Mouse (Mus musculus): ENCODE data around the gene Itpr2. TPM values are rescaled to one million over a fixed set of nuclear protein-coding genes. Genes with fewer than 3 reads are reported as not detected.

Gene Itpr2
- polyA plus RNA-seq (2016; fragmentation: Nextera tagmentation; extraction: Ambion mirVana), result 3.2 and 4.1 TPM in 2 replicates

- peaks cover 52% of the 10 kb centered on the region for H3K27me3 ChIP-seq (ENCODE audit: poor library complexity, severe bottlenecking)
- peak within 1 kb of the TSS; percentile 78 for H3K27ac ChIP-seq
- H3K4me3 ChIP-seq, result peak within 1 kb of the TSS; percentile 79
- peak; percentile 73 for DNase-seq (ENCODE audit: extremely low spot score, low spot score)
- H3K36me3 ChIP-seq (replicated peaks), result no peaks in the 10 kb centered on the region
- under 1% methylated on average over 68 of the region's 70 CpGs for WGBS
- H3K9me3 ChIP-seq, result no peaks in the 10 kb centered on the region
- peaks cover 21% of the 10 kb centered on the region for H3K4me1 ChIP-seq
Observed at GRCm38 (mm10) chr6:146501866-146502804, at the start of gene Itpr2. Itpr2 (minus strand) TSS chr6:146502223.

GRCm38 (mm10) chr6:146551326-146551725, 49.3 kb upstream of the Itpr2 start:
- Histone ChIP-seq H3K4me3 (no peak overlapping the region), H3K9me3 (no peaks in the 10 kb centered on the region), H3K27ac (no peak overlapping the region), H3K36me3 (replicated peaks) (peaks cover 95% of the 10 kb centered on the region), H3K27me3 (ENCODE audit: poor library complexity, severe bottlenecking) (no peaks in the 10 kb centered on the region), H3K4me1 (no peaks in the 10 kb centered on the region)
- no peak for DNase-seq (ENCODE audit: extremely low spot score, low spot score)

GRCm38 (mm10) chr6:146550421-146550820, 48.4 kb upstream of the Itpr2 start:
- no peak overlapping the region for H3K27ac ChIP-seq
- 85% methylated on average over 2 of the region's 2 CpGs for WGBS
- peaks cover 94% of the 10 kb centered on the region for H3K36me3 ChIP-seq (replicated peaks)

GRCm38 (mm10) chr6:146545289-146545865, 43.4 kb upstream of the Itpr2 start:
- Histone ChIP-seq H3K27ac (no peak overlapping the region), H3K4me3 (no peak overlapping the region), H3K9me3 (no peaks in the 10 kb centered on the region), H3K36me3 (replicated peaks) (peaks cover 43% of the 10 kb centered on the region), H3K27me3 (ENCODE audit: poor library complexity, severe bottlenecking) (no peaks in the 10 kb centered on the region), H3K4me1 (no peaks in the 10 kb centered on the region)
- 86% methylated on average over 5 of the region's 5 CpGs for WGBS
- no peak for DNase-seq (ENCODE audit: extremely low spot score, low spot score)

More at GRCm38 (mm10) chr6:146550421-146550820, 48.4 kb upstream of the Itpr2 start:
- Histone ChIP-seq H3K9me3 (no peaks in the 10 kb centered on the region), H3K4me1 (no peaks in the 10 kb centered on the region), H3K27me3 (ENCODE audit: poor library complexity, severe bottlenecking) (no peaks in the 10 kb centered on the region), H3K4me3 (no peak overlapping the region)
- DNase-seq (ENCODE audit: extremely low spot score, low spot score), result no peak

- Histone ChIP-seq H3K27ac (no peak overlapping the region), H3K27me3 (ENCODE audit: poor library complexity, severe bottlenecking) (no peaks in the 10 kb centered on the region), H3K4me3 (no peak overlapping the region), H3K9me3 (no peaks in the 10 kb centered on the region), H3K36me3 (replicated peaks) (peaks cover 36% of the 10 kb centered on the region), H3K4me1 (no peaks in the 10 kb centered on the region)
- no peak for DNase-seq (ENCODE audit: extremely low spot score, low spot score)
- WGBS, result 97% methylated on average over 1 of the region's 1 CpGs
Observed at GRCm38 (mm10) chr6:146544622-146545021, 42.6 kb upstream of the Itpr2 start.

- no peaks in the 10 kb centered on the region for H3K36me3 ChIP-seq (replicated peaks)
- no peak overlapping the region for H3K27ac ChIP-seq
- no peaks in the 10 kb centered on the region for H3K4me1 ChIP-seq
- H3K4me3 ChIP-seq, result no peak overlapping the region
- H3K27me3 ChIP-seq (ENCODE audit: poor library complexity, severe bottlenecking), result no peaks in the 10 kb centered on the region
- no peak for DNase-seq (ENCODE audit: extremely low spot score, low spot score)
- 86% methylated on average over 3 of the region's 3 CpGs for WGBS
- peaks cover 3% of the 10 kb centered on the region; the same call in 1 of the 2 replicates for H3K9me3 ChIP-seq
Observed at GRCm38 (mm10) chr6:146540386-146540785, 38.4 kb upstream of the Itpr2 start.

GRCm38 (mm10) chr6:146538661-146539060, 36.6 kb upstream of the Itpr2 start:
- no peaks in the 10 kb centered on the region for H3K36me3 ChIP-seq (replicated peaks)
- peaks cover 3% of the 10 kb centered on the region; the same call in 1 of the 2 replicates for H3K9me3 ChIP-seq
- DNase-seq (ENCODE audit: extremely low spot score, low spot score), result no peak
- H3K4me1 ChIP-seq, result no peaks in the 10 kb centered on the region
- no peaks in the 10 kb centered on the region for H3K27me3 ChIP-seq (ENCODE audit: poor library complexity, severe bottlenecking)
- no peak overlapping the region for H3K27ac ChIP-seq
- WGBS, result 70% methylated on average over 4 of the region's 4 CpGs
- H3K4me3 ChIP-seq, result no peak overlapping the region

GRCm38 (mm10) chr6:146538071-146538470, 36.0 kb upstream of the Itpr2 start:
- H3K27me3 ChIP-seq (ENCODE audit: poor library complexity, severe bottlenecking), result no peaks in the 10 kb centered on the region
- no peak for DNase-seq (ENCODE audit: extremely low spot score, low spot score)
- no peaks in the 10 kb centered on the region for H3K36me3 ChIP-seq (replicated peaks)
- H3K9me3 ChIP-seq, result peaks cover 3% of the 10 kb centered on the region; the same call in 1 of the 2 replicates
- 79% methylated on average over 2 of the region's 2 CpGs for WGBS
- H3K4me1 ChIP-seq, result no peaks in the 10 kb centered on the region
- H3K4me3 ChIP-seq, result no peak overlapping the region
- no peak overlapping the region for H3K27ac ChIP-seq

GRCm38 (mm10) chr6:146537111-146537510, 35.1 kb upstream of the Itpr2 start:
- WGBS, result 97% methylated on average over 4 of the region's 4 CpGs
- Histone ChIP-seq H3K27me3 (ENCODE audit: poor library complexity, severe bottlenecking) (no peaks in the 10 kb centered on the region), H3K9me3 (peaks cover 3% of the 10 kb centered on the region; the same call in 1 of the 2 replicates), H3K36me3 (replicated peaks) (no peaks in the 10 kb centered on the region), H3K4me1 (no peaks in the 10 kb centered on the region), H3K4me3 (no peak overlapping the region), H3K27ac (no peak overlapping the region)
- DNase-seq (ENCODE audit: extremely low spot score, low spot score), result no peak

GRCm38 (mm10) chr6:146535501-146535900, 33.5 kb upstream of the Itpr2 start:
- Histone ChIP-seq H3K27me3 (ENCODE audit: poor library complexity, severe bottlenecking) (no peaks in the 10 kb centered on the region), H3K4me3 (no peak overlapping the region), H3K27ac (no peak overlapping the region), H3K36me3 (replicated peaks) (no peaks in the 10 kb centered on the region), H3K4me1 (no peaks in the 10 kb centered on the region), H3K9me3 (peaks cover 3% of the 10 kb centered on the region; the same call in 1 of the 2 replicates)
- DNase-seq (ENCODE audit: extremely low spot score, low spot score), result no peak
- WGBS, result 93% methylated on average over 5 of the region's 5 CpGs

GRCm38 (mm10) chr6:146533146-146533545, 31.1 kb upstream of the Itpr2 start:
- WGBS, result 95% methylated on average over 4 of the region's 4 CpGs
- H3K4me1 ChIP-seq, result no peaks in the 10 kb centered on the region
- H3K9me3 ChIP-seq, result peaks cover 3% of the 10 kb centered on the region; the same call in 1 of the 2 replicates
- H3K36me3 ChIP-seq (replicated peaks), result no peaks in the 10 kb centered on the region
- H3K27me3 ChIP-seq (ENCODE audit: poor library complexity, severe bottlenecking), result no peaks in the 10 kb centered on the region
- H3K27ac ChIP-seq, result no peak overlapping the region
- no peak overlapping the region for H3K4me3 ChIP-seq
- no peak for DNase-seq (ENCODE audit: extremely low spot score, low spot score)

GRCm38 (mm10) chr6:146530769-146531168, 28.7 kb upstream of the Itpr2 start:
- Histone ChIP-seq H3K27ac (no peak overlapping the region), H3K27me3 (ENCODE audit: poor library complexity, severe bottlenecking) (no peaks in the 10 kb centered on the region), H3K4me1 (no peaks in the 10 kb centered on the region), H3K9me3 (no peaks in the 10 kb centered on the region), H3K4me3 (no peak overlapping the region), H3K36me3 (replicated peaks) (no peaks in the 10 kb centered on the region)
- no peak for DNase-seq (ENCODE audit: extremely low spot score, low spot score)
- 85% methylated on average over 5 of the region's 5 CpGs for WGBS

- 85% methylated on average over 7 of the region's 7 CpGs for WGBS
- H3K27ac ChIP-seq, result no peak overlapping the region
Observed at GRCm38 (mm10) chr6:146530363-146530762, 28.3 kb upstream of the Itpr2 start.

More at GRCm38 (mm10) chr6:146530363-146530762, 28.3 kb upstream of the Itpr2 start:
- Histone ChIP-seq H3K4me1 (no peaks in the 10 kb centered on the region), H3K27me3 (ENCODE audit: poor library complexity, severe bottlenecking) (no peaks in the 10 kb centered on the region), H3K4me3 (no peak overlapping the region), H3K36me3 (replicated peaks) (no peaks in the 10 kb centered on the region), H3K9me3 (no peaks in the 10 kb centered on the region)
- no peak for DNase-seq (ENCODE audit: extremely low spot score, low spot score)
